Mouse (Mus musculus) forelimb bud, embryonic 11.5 days (tissue): ENCODE measurements around the gene Asap3.

Experiments used
- DNase-seq: peaks from one replicate; pipeline ENCODE4 v3.0.0-alpha.2; 2012; ENCODE audit warnings: low read depth, low spot score

The Asap3 gene

GRCm38 (mm10) chr4:136218595-136219214, 12.5 kb downstream of the Asap3 start:
- DNase-seq, result no peak

GRCm38 (mm10) chr4:136220133-136220775, 14.1 kb downstream of the Asap3 start:
- peak; percentile 62 for DNase-seq

DNA sequence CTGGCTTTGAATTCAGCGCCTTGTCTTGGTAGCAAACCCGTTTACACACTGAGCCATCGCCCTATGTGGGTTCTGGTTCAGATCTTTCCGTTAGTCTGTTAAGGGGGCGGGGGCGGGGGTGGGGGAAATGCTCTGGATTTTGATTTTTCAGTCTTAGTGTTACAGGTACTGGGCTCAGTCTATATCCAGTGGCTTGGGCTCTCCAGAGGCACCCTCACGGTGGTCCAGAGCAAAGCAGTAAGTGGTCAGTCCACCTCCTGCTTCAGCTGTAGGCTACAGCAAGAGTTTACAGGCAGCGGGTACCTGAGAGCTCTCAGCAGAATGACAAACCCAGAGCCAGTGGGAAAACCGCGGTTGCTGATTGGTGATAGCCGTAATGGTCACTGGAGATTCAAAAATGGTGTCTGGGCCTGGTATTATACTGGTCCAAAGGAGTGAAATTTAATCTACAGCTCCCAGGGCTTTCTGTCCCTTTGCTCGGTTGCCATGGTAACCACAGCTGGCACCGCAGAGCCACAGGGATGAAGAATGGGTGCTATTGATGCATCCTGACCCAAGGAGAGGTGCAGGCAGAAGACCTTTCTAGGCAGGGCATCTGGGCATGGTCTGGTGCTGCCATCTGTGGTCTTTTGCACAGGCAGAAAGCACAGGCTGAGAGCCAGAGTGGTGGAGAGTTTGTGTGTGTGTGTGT, 17.5 kb downstream of the Asap3 start:
- DNase-seq, result peak; percentile 52

GRCm38 (mm10) chr4:136224240-136224559, 18.0 kb downstream of the Asap3 start:
- DNase-seq, result no peak

DNA sequence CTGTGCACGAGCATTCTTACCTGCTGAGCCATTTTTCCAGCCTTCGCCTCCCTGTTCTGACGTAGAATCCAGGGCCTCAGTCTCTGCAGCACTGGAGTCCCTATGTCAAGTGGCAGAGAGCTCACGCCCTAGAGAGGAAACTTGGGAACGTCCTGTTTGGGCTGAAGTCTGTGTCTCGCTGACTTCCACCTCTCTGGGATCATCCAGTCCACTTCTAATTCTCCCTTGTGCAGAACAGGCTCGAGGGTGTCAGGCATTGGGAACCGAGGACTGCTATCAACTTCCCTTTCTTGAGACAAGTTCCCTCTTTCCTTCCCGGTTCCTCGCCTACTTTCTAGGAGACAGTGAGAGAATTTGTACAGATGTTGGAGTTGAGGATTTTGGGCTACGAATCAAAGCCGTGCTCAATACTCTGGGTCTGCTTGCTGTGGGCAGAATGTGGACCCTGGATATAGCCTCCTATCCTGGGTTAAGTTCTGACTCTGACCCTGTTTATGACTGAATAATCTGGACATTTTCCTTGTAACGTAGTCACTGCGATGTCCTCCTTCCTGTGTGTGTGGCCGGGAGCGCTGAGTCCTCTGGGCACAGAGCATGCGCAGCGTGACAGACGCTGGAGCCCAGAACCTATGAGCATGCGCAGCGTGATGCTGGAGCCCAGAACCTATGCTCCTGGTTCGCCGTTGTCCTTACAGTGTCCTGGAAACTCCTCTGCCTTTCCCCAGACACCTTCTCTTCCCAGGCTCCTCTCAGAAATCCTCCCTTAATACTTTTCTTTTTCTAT, 18.7 kb downstream of the Asap3 start:
- no peak for DNase-seq

DNA sequence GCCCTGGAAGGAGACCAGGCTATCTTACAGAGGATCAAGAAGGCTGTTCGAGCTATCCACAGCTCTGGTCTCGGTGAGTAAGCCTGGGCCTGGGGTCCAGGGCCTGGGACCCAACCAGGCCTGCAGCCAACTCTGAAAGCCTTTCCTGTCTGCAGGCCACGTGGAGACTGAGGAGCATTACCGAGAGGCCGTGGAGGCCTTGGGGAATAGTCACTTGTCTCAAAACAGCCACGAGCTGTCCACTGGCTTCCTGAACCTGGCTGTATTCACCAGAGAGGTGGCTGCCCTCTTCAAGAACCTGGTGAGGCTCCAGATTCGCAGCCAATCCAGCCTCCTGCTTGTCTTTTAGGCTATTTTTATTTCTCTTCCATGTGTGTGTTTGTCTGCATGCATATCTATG, 21.2 kb downstream of the Asap3 start:
- no peak for DNase-seq

- no peak for DNase-seq
Measured at GRCm38 (mm10) chr4:136228640-136229039, 22.5 kb downstream of the Asap3 start.

DNA sequence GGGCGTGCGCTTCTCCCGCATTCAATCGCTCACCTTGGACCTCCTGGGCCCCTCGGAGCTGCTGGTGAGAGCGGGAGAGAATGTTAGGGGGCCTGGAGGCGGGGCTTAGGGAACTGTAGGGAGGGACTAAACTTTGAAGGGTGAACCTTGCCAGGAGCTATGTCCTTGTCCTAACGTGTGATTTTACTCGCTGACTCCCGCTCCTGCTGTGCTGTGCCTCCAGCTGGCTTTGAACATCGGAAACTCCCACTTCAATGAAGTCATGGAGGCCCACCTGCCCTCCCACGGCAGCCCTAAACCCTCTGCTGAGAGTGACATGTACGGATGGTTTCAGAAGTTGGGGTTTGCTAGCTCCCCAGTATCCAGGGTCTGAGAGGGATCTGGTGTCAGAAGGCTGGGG, 32.5 kb downstream of the Asap3 start:
- no peak for DNase-seq

DNA sequence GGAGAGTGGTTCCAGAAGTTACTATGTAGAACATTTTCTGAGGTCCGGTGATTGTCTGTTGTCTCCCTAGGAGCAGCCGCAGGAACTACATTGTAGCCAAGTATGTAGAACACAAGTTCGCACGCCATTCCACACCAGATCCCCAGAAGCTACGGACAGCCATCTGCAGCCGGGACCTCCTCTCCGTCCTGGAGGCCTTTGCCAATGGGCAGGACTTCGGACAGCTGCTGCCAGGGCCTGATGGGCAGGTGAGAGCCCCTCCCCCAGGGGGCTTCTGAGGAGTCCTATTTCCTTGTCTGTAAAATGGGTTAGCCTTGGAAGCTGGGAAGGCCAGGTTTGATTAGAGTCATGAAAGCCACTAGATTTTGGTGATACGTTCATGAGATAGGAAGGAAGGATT, 32.9 kb downstream of the Asap3 start:
- DNase-seq, result no peak

- peak; percentile 61 for DNase-seq
Measured at GRCm38 (mm10) chr4:136239622-136240021, 33.5 kb downstream of the Asap3 start.

DNA sequence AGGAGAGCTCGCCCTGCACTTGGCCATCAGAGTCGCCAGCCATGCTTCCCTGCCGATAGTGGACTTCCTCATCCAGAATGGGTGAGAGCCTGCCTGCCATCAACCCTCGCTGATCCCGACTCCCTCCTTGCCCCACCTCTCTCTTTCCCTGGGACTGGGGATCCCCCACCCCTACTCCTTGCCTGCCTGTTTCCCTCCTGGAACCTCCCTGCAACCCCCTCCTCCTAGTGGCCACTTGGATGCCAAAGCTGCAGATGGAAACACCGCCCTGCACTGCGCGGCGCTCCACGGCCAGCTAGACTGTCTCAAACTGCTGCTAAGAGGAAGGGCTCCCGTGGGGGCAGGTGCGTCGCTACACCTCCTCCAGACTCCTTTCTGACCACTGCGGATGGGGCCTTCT, 34.0 kb downstream of the Asap3 start:
- DNase-seq, result no peak

- no peak for DNase-seq
Measured at GRCm38 (mm10) chr4:136240955-136241354, 34.8 kb downstream of the Asap3 start.

DNA sequence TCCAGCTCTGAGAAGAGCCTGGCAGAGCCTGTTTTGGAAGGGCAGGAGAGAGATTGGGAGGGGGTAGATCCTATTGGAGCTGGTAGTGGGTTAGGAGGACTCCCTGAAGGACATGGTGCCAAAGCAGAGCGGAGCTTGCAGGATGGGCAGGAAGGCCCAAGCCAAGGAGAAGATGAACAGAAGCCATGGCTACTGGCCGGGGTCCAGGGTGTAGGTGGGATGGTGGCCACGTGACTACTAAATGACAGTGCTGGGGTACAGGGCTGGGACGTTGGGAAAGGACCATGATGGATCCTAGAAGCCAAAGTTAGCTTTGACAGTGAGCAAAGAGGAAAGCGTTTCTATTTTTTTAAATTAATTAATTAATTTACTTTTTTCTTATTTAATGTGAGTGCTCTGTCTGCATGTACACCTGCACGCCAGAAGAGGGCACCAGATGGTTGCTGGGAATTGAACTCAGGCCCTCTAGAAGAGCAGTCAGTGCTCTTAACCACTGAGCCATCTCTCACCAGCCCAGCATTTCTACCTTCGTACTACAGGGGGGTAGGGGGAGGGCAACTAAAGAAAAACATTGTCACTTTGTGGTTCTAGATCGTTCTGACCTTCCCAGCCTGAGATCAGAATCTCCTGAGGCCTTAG, 36.0 kb downstream of the Asap3 start:
- DNase-seq, result no peak

GRCm38 (mm10) chr4:136242728-136243127, 36.6 kb downstream of the Asap3 start:
- DNase-seq, result no peak

GRCm38 (mm10) chr4:136244208-136244607, 38.0 kb downstream of the Asap3 start:
- no peak for DNase-seq

- DNase-seq, result no peak
Measured at GRCm38 (mm10) chr4:136245681-136246080, 39.5 kb downstream of the Asap3 start.

- no peak for DNase-seq
Measured at GRCm38 (mm10) chr4:136246568-136246969, 40.4 kb downstream of the Asap3 start.

DNA sequence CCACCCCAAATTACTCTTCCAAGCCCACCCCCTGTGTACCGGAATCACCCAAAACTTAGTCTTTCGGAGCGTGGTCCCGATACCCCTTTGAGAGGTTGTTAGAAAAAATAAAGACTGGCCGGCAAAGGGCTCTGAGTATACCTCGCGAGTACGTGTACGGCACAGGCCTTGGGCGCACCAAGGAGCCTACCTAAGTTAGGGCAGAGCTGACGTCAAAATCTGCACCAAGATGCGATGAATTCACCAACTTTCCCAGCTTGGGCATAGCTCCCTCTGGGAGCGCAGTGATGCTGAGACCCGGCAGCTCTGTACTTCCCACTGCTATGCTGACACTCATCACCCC, 41.2 kb downstream of the Asap3 start:
- no peak for DNase-seq

- no peak for DNase-seq
Measured at GRCm38 (mm10) chr4:136247729-136248463, 41.7 kb downstream of the Asap3 start, which contains the start of gene Tcea3. Tcea3 (plus strand) TSS chr4:136247729.

DNA sequence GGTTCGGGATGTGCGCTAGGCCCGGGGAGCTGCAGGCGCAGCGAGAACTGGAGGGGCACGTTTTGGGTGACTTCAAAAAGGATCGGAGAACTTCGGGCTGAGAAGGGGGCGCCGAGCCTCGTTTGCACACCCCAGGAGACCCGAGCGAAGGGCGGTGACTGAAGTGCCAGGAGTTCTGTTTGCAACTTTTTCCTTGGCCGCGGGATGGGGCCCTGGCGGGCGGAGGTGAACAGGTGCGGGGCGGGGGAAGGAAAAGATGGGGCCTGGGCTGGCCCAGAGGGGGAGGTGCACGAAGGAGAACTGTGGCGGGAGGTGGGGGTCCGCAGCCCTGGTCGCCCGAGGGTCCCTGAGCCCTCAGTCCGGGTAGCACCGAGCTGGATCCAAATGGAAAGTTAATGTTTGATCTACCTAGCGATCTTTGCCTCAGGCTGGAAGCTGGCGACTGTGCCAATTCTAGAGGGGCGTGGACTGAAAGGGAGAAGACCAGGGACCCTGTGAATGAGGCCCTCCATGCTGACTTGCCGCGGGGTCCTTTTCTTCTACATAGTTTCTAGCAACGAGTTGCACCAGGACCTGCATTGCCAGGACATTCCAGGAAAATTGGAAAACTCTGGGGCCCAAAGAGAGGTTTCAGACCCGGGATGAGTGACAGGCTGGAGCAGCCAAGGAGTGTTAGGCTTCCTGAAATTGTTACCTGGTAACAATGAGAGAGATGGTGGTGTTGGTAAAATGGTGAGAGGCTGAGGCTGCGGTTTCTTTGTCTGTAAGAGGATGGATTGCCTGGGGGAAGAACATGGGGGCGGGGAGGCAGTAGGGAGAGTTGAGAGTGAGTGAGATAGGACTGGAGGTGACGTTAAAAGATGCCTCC, 42.5 kb downstream of the Asap3 start:
- DNase-seq, result no peak
